Mouse (Mus musculus) intestine, postnatal 0 days (tissue): Measurements from ENCODE around the gene Zfp663. TPM values are rescaled to one million over a fixed set of nuclear protein-coding genes. Genes with fewer than 3 reads are reported as not detected.

Source experiments
- ATAC-seq: fragments of 200-750 bp; cut with Nextera tagmentation; 2 replicates; pipeline ENCODE4 v1.8.0; 2017; ENCODE audit warnings: mild to moderate bottlenecking, moderate TSS enrichment, moderate library complexity
- H3K27ac ChIP-seq: fragments of 300-500 bp; sonication (generic); 2 replicates; pipeline ENCODE4 v1.5.1; 2014; ENCODE audit warnings: mild to moderate bottlenecking, low read depth, low read length, moderate library complexity
- H3K27me3 ChIP-seq: fragments of 300-500 bp; sonication (generic); replicated peaks from 2 replicates; pipeline ENCODE4 v1.6.1; 2014; ENCODE audit warnings: low read length, mixed read lengths; ENCODE audit not compliant: control insufficient read depth, insufficient read depth
- H3K36me3 ChIP-seq: fragments of 300-500 bp; sonication (generic); 2 replicates; pipeline ENCODE4 v1.6.1; 2014; ENCODE audit warnings: mild to moderate bottlenecking, moderate library complexity; ENCODE audit not compliant: control insufficient read depth, insufficient read depth
- H3K4me1 ChIP-seq: fragments of 300-500 bp; sonication (generic); replicated peaks from 2 replicates; pipeline ENCODE4 v1.6.1; 2014; ENCODE audit warnings: antibody characterized with exemption, low read length, mixed read lengths; ENCODE audit not compliant: control insufficient read depth, insufficient read depth
- H3K4me2 ChIP-seq: fragments of 300-500 bp; sonication (generic); replicated peaks from 2 replicates; pipeline ENCODE4 v1.6.1; 2014; ENCODE audit warnings: low read depth, mild to moderate bottlenecking, moderate library complexity
- H3K4me3 ChIP-seq: fragments of 300-500 bp; sonication (generic); 2 replicates; pipeline ENCODE4 v1.5.1; 2014; ENCODE audit warnings: low read depth, low read length
- H3K9ac ChIP-seq: fragments of 300-500 bp; sonication (generic); 2 replicates; pipeline ENCODE4 v1.6.1; 2014; ENCODE audit warnings: mild to moderate bottlenecking, low read depth, low read length
- H3K9me3 ChIP-seq: fragments of 300-500 bp; sonication (generic); 2 replicates; pipeline ENCODE4 v1.6.1; 2016; ENCODE audit warnings: mixed run types; ENCODE audit not compliant: control insufficient read depth
- CTCF ChIP-seq: sonication (generic); IDR thresholded peaks from 2 replicates; pipeline ENCODE4 v1.5.1; 2016; ENCODE audit warnings: low read depth, mild to moderate bottlenecking, control low read depth, antibody characterized with exemption, moderate library complexity
- WGBS: fragments of 180-500 bp; shearing (Covaris S2); extraction: QIAGEN DNeasy Blood & Tissue Kit; methylation state at CpG from one replicate; pipeline ENCODE4 v1.1.7; 2014; 5-methylcytosine and 5-hydroxymethylcytosine counted together
- polyA plus RNA-seq: library from polyadenylated mRNA; unstranded; fragments of >200 nt; fragmentation: Nextera tagmentation; extraction: Ambion mirVana; gene quantifications from 2 replicates; pipeline ENCODE4 v1.2.1, GENCODE M21; 2015

Zfp663 gene
- polyA plus RNA-seq, 1 experiment from 2014 or later: 0.23 TPM

DNA sequence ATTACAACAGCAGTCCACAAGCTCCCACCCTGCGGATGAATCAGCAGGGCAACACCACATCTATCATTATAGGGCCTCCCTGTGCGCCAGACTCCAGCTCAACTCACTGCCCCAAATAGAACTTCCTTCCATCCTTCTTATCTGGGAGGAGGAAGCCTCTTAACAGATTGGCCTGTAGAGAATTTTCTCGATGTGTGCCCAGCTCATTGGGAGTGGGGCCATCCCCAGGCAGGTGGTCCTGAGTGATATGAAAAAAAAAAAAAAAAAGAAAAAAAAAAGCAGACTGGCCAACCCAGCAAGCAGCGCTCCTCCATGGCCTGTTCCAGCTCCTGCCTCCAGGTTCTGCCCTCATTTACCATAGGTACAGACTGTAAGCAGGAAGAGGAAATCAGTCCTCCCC lies 7.5 kb upstream of the Zfp663 start:
- no peak for TF ChIP-seq CTCF
- Histone ChIP-seq H3K4me3 (no peak overlapping the region), H3K9me3 (no peaks in the 10 kb centered on the region; the same call in none of the 2 replicates), H3K9ac (no peak overlapping the region), H3K36me3 (peaks cover 29% of the 10 kb centered on the region), H3K4me2 (no peak overlapping the region), H3K27ac (no peak overlapping the region), H3K27me3 (no peaks in the 10 kb centered on the region), H3K4me1 (no peaks in the 10 kb centered on the region)
- 77% methylated on average over 4 of the region's 4 CpGs for WGBS
- ATAC-seq: no peak

GRCm38 (mm10) chr2:165375478-165375877 lies 6.9 kb upstream of the Zfp663 start:
- no peak overlapping the region for H3K27ac ChIP-seq
- ATAC-seq: no peak
- H3K27me3 ChIP-seq: no peaks in the 10 kb centered on the region
- no peak for TF ChIP-seq CTCF
- peaks cover 23% of the 10 kb centered on the region for H3K36me3 ChIP-seq
- H3K4me1 ChIP-seq: no peaks in the 10 kb centered on the region
- no peaks in the 10 kb centered on the region; the same call in 1 of the 2 replicates for H3K9me3 ChIP-seq
- H3K4me2 ChIP-seq: no peak overlapping the region
- no peak overlapping the region for H3K4me3 ChIP-seq
- no peak overlapping the region for H3K9ac ChIP-seq
- 86% methylated on average over 5 of the region's 5 CpGs for WGBS

DNA sequence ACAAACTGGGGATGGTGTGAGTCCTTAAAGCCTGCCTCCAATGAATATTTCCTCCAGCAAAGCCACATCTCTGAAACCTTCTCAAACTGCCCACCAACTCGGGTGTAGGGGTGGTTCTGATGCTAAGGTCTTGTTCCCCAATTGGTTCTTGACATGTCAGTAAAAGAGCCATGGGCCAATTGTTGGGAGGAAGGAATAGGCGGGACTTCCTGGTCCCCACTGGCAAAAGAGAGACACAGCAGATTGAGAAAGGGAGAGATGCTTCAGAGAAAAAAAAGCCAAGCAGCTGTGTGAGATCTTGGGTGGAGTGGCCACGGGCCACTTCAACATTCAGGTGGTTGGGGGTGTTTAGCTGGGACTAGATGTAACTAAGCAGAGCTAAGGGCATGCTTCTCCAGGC lies 2.5 kb upstream of the Zfp663 start:
- no peak overlapping the region for H3K4me2 ChIP-seq
- WGBS: 28% methylated on average over 3 of the region's 3 CpGs
- no peak for ATAC-seq
- no peak overlapping the region for H3K27ac ChIP-seq
- no peak for TF ChIP-seq CTCF
- no peaks in the 10 kb centered on the region for H3K9me3 ChIP-seq
- H3K9ac ChIP-seq: no peak overlapping the region
- no peak overlapping the region for H3K4me3 ChIP-seq
- H3K27me3 ChIP-seq: peaks cover 14% of the 10 kb centered on the region
- H3K36me3 ChIP-seq: no peaks in the 10 kb centered on the region; the same call in 1 of the 2 replicates
- H3K4me1 ChIP-seq: 0 out of 2 replicates have a peak, but pooled peaks cover 3% of the 10 kb centered on the region

DNA sequence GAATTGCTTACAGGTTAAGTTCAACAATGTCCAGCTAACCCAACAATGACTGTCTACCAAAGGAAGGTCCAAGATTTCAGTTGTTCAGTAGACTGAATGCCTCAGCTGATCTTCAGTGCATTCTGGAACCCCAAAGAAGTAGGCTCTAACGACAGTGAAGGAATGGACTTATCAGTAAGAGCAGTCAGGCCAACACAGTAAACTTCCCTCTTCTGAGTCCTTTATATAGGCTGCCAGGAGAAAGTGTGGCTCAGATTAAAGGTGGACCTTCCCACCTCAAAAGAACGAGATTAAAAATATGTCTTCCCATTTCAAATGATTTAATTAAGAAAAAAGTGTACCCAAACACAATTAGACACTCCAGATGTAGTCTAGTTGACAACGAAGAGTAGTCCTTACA lies 1.8 kb upstream of the Zfp663 start:
- peaks cover 14% of the 10 kb centered on the region for H3K27me3 ChIP-seq
- no peak overlapping the region for H3K27ac ChIP-seq
- 0 out of 2 replicates have a peak, but pooled peaks cover 3% of the 10 kb centered on the region for H3K4me1 ChIP-seq
- no peaks in the 10 kb centered on the region; the same call in 1 of the 2 replicates for H3K36me3 ChIP-seq
- no peak for ATAC-seq
- H3K9me3 ChIP-seq: no peaks in the 10 kb centered on the region
- H3K4me2 ChIP-seq: no peak overlapping the region
- 80% methylated on average over 3 of the region's 3 CpGs for WGBS
- no peak overlapping the region for H3K9ac ChIP-seq
- no peak for TF ChIP-seq CTCF
- H3K4me3 ChIP-seq: no peak overlapping the region

DNA sequence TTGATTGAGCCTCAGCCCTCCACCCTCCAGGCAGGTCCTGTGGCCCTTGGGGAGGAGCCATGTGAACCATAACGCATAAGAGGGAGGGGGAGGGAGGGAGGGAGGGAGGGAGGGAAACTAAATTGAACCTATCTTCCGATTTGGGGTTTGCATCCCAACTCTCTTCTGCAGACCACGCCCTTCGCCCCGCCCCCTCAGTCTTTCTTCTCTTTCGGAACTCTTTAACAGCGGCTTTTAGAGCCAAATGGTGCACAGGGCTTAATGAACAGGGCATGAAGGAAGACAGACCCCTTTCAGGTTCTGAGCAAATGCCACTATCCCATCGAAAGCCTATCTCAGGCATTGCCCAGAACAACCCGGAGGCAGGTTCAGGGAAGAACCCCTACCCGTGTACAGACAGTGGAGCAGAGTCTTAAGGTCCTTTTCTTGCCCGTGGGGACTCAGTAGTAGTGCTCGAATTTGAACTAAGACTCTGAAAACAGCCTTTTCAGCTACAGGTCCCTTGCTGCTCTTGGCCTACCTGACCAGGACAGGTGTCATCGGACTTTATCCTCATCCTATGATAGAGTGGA lies 575 bp downstream of the Zfp663 start:
- H3K4me3 ChIP-seq: peak overlapping the region; percentile 22
- H3K27ac ChIP-seq: no peak overlapping the region
- no peak for TF ChIP-seq CTCF
- peaks cover 2% of the 10 kb centered on the region; the same call in 1 of the 2 replicates for H3K9me3 ChIP-seq
- H3K4me2 ChIP-seq: peak overlapping the region; percentile 45
- 0 out of 2 replicates have a peak, but pooled peaks cover 3% of the 10 kb centered on the region for H3K4me1 ChIP-seq
- peaks cover 19% of the 10 kb centered on the region for H3K27me3 ChIP-seq
- no peak for ATAC-seq
- WGBS: 5% methylated on average over 12 of the region's 13 CpGs
- H3K36me3 ChIP-seq: no peaks in the 10 kb centered on the region
- H3K9ac ChIP-seq: no peak overlapping the region

DNA sequence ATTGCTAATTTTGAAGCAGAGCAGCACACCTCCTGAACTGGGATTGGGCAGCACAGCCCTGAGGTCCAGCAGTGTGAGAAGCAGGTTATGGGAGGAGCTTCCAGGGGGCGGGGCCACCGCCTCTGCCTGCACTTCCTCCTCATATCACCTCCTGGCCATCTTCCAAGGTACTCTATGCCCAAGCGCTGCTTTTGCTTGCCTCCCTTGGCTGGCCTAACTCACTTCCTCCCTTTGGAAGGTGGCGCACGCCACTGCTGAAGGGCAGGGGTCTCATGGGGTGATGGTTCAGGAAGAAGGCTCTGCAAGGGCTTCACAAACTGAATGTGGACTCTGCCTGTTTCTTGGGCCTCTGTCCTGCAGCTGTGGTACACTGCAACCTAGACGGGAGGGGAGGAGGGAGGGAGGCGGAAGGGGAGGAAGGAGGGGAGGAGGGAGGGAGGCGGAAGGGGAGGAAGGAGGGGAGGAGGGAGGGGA lies 1.4 kb downstream of the Zfp663 start:
- Histone ChIP-seq H3K36me3 (no peaks in the 10 kb centered on the region), H3K27ac (no peak overlapping the region), H3K9ac (no peak overlapping the region), H3K4me3 (no peak overlapping the region), H3K4me1 (0 out of 2 replicates have a peak, but pooled peaks cover 3% of the 10 kb centered on the region), H3K27me3 (peaks cover 19% of the 10 kb centered on the region), H3K9me3 (peaks cover 2% of the 10 kb centered on the region; the same call in 1 of the 2 replicates), H3K4me2 (peak overlapping the region; percentile 43)
- WGBS: 0% methylated on average over 6 of the region's 8 CpGs
- TF ChIP-seq CTCF: no peak
- ATAC-seq: peak; percentile 67
